Mouse (Mus musculus) left cerebral cortex, postnatal 4 days (tissue): ENCODE measurements at regions not wholly inside any gene's neighbourhood (a gene's known extent, or its start where the extent isn't known, plus 50 kb on each side); places are given as distances from the start of the nearest gene placed in this dataset.

ENCODE experiments used
- DNase-seq: peaks from one replicate; pipeline ENCODE4 v3.0.0-alpha.2; 2022
- intact Hi-C: fragments of 180-260 bp; cut with DNase I; formaldehyde crosslinking; loops from one replicate; pipeline ENCODE4 v1.15.1; 2025

- DNase-seq = no peak
- intact Hi-C loops = no loop called here
These were observed 118.0 kb upstream of the Peli1 start for GRCm38 (mm10) chr11:20973141-20973540.

- no peak for DNase-seq
- intact Hi-C loops = no loop called here
These were observed 109.5 kb upstream of the Peli1 start for GRCm38 (mm10) chr11:20981588-20981987.

GRCm38 (mm10) chr11:20982010-20982409, 109.1 kb upstream of the Peli1 start:
- intact Hi-C loops = no loop called here
- DNase-seq = no peak

- DNase-seq = no peak
- intact Hi-C loops = no loop called here
These were observed 108.6 kb upstream of the Peli1 start for GRCm38 (mm10) chr11:20982500-20982899.

GRCm38 (mm10) chr11:20985069-20985759, 105.9 kb upstream of the Peli1 start:
- no peak for DNase-seq
- intact Hi-C loops = no loop called here

- intact Hi-C loops = no loop called here
These were observed 105.3 kb upstream of the Peli1 start for GRCm38 (mm10) chr11:20985771-20986170.

GRCm38 (mm10) chr11:20987171-20987815, 103.8 kb upstream of the Peli1 start:
- no peak for DNase-seq
- intact Hi-C loops = no loop called here

More at GRCm38 (mm10) chr11:20985771-20986170, 105.3 kb upstream of the Peli1 start:
- no peak for DNase-seq

- intact Hi-C loops = no loop called here
- DNase-seq = peak; percentile 43
These were observed 103.2 kb upstream of the Peli1 start for GRCm38 (mm10) chr11:20987841-20988251.

GRCm38 (mm10) chr11:20988871-20989270, 102.2 kb upstream of the Peli1 start:
- intact Hi-C loops = no loop called here
- DNase-seq = no peak

GRCm38 (mm10) chr11:20993580-20993979, 97.5 kb upstream of the Peli1 start:
- DNase-seq = no peak
- intact Hi-C loops = no loop called here

- intact Hi-C loops = no loop called here
- no peak for DNase-seq
These were observed 89.7 kb upstream of the Peli1 start for GRCm38 (mm10) chr11:21001400-21001799.

- DNase-seq = no peak
- intact Hi-C loops = no loop called here
These were observed 83.9 kb upstream of the Peli1 start for GRCm38 (mm10) chr11:21007222-21007621.

GRCm38 (mm10) chr11:21009505-21009904, 81.6 kb upstream of the Peli1 start:
- intact Hi-C loops = no loop called here
- no peak for DNase-seq

GRCm38 (mm10) chr11:21010867-21011266, 80.2 kb upstream of the Peli1 start:
- peak; percentile 69 for DNase-seq
- intact Hi-C loops = loop anchor here (10.0 kb wide), 1 partner anchor 164 kb away; no protein-coding TSS in a partner anchor

GRCm38 (mm10) chr11:21014250-21014649, 76.8 kb upstream of the Peli1 start:
- DNase-seq = no peak
- intact Hi-C loops = loop anchor here (10.0 kb wide), 1 partner anchor 161 kb away; no protein-coding TSS in a partner anchor

GRCm38 (mm10) chr11:21015536-21015935, 75.6 kb upstream of the Peli1 start:
- intact Hi-C loops = loop anchor here (10.0 kb wide), 1 partner anchor 159 kb away; no protein-coding TSS in a partner anchor
- no peak for DNase-seq

GRCm38 (mm10) chr11:21016133-21016746, 74.9 kb upstream of the Peli1 start:
- DNase-seq = peak; percentile 63
- intact Hi-C loops = loop anchor here (10.0 kb wide), 1 partner anchor 159 kb away; no protein-coding TSS in a partner anchor

GRCm38 (mm10) chr11:21016791-21017329, 74.2 kb upstream of the Peli1 start:
- DNase-seq = no peak
- intact Hi-C loops = loop anchor here (10.0 kb wide), 1 partner anchor 158 kb away; no protein-coding TSS in a partner anchor

- intact Hi-C loops = loop anchor here (10.0 kb wide), 1 partner anchor 155 kb away; no protein-coding TSS in a partner anchor
- no peak for DNase-seq
These were observed 71.3 kb upstream of the Peli1 start for GRCm38 (mm10) chr11:21019829-21020228.

GRCm38 (mm10) chr11:21024111-21024510, 67.0 kb upstream of the Peli1 start:
- intact Hi-C loops = no loop called here
- no peak for DNase-seq

- no peak for DNase-seq
- intact Hi-C loops = no loop called here
These were observed 66.6 kb upstream of the Peli1 start for GRCm38 (mm10) chr11:21024521-21024920.
